Comparison of ENCODE assay signal across 16 mouse cellular contexts in the genomic region with DNA sequence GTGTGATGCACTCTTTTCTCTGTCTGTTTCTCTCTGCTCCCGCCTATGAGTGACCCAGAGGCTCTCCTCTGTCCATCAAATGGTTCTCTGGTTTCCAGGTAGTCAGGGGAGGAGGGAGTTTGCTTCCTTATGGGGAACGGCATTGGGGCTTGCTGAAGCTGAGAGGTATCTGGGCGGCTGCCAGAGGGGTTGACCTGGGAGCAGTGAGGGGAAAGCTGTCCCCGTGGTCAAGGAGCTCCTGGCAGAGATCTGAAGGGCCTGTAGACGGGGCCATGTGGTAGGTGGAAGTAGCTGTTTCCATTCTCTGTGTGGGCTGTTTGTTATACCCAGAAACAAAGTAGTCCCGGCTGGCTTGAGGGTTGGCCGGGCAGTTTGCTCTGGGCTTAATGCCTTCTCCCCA. TPM values are rescaled to one million over a fixed set of nuclear protein-coding genes. Genes with fewer than 3 reads are reported as not detected.
DNase-seq lines count a peak whose midpoint lies in the region; ATAC-seq and TF ChIP-seq lines count a peak whose summit lies in the region.
"Had no signal": no experiment of that assay in that cellular context is flagged by ENCODE, and none has a peak within 500 bp of the region (broad histone marks: within the 10 kb centered on the region; RNA-seq: fewer than 3 reads in every experiment).

No protein-coding gene starts in this region.

- TF ChIP-seq CTCF in heart, adult 2 months (IDR thresholded peaks at IDR 0.05): no peak
- no peak for TF ChIP-seq CTCF in heart, postnatal 0 days (IDR thresholded peaks at IDR 0.05; ENCODE audit: low read depth)

- TF ChIP-seq POLR2A in heart, adult 2 months (IDR thresholded peaks at IDR 0.05; ENCODE audit: insufficient read depth, low read depth, low read length): no peak

- H3K9me3 ChIP-seq in heart, postnatal 0 days (replicated peaks; ENCODE audit: control insufficient read depth, low read length): no peaks in the 10 kb centered on the region
- H3K9me3 ChIP-seq: forebrain, embryonic 12.5 days; liver, embryonic 12.5 days; midbrain, embryonic 13.5 days had no signal

- H3K27ac ChIP-seq in heart, adult 2 months: peak overlapping the region; percentile 38
- peak overlapping the region; percentile 17; the same call in 1 of the 2 replicates for H3K27ac ChIP-seq in brown adipose tissue, adult 24 weeks (replicated peaks; ENCODE audit: low read depth, low read length)
- H3K27ac ChIP-seq in heart, postnatal 0 days (ENCODE audit: low read depth): peak overlapping the region; percentile 65
- H3K27ac ChIP-seq: forebrain, embryonic 12.5 days; hindbrain, embryonic 14.5 days; kidney, postnatal 0 days; liver, embryonic 12.5 days; midbrain, embryonic 13.5 days had no signal

- H3K4me2 ChIP-seq in heart, postnatal 0 days (ENCODE audit: low read depth, low read length): peak overlapping the region; percentile 25
- H3K4me2 ChIP-seq: forebrain, embryonic 12.5 days; hindbrain, embryonic 14.5 days; liver, embryonic 12.5 days; midbrain, embryonic 13.5 days had no signal

- H3K4me3 ChIP-seq in heart, adult 2 months: peak overlapping the region; percentile 16; the same call in 1 of the 2 replicates
- H3K4me3 ChIP-seq in brown adipose tissue, adult 24 weeks (ENCODE audit: insufficient read depth, low read depth, low read length): no peak overlapping the region
- no peak overlapping the region for H3K4me3 ChIP-seq in heart, postnatal 0 days (ENCODE audit: low read depth, low read length)
- H3K4me3 ChIP-seq: forebrain, embryonic 12.5 days; left cerebral cortex, adult 2 months; liver, embryonic 12.5 days; midbrain, embryonic 13.5 days had no signal

- no peaks in the 10 kb centered on the region for H3K27me3 ChIP-seq in heart, adult 2 months (ENCODE audit: control insufficient read depth, insufficient read depth, low read length)
- H3K27me3 ChIP-seq in heart, postnatal 0 days (ENCODE audit: control insufficient read depth, insufficient read depth, low read length): no peaks in the 10 kb centered on the region

- no peak for TF ChIP-seq EP300 in heart, adult 2 months (IDR thresholded peaks at IDR 0.05; ENCODE audit: insufficient read depth, low read depth, low read length)
- TF ChIP-seq EP300 in heart, postnatal 0 days (IDR thresholded peaks at IDR 0.05; ENCODE audit: low read depth): no peak

- H3K4me1 ChIP-seq in heart, adult 2 months (ENCODE audit: control insufficient read depth, insufficient read depth, low read length): peaks cover 23% of the 10 kb centered on the region
- H3K4me1 ChIP-seq in brown adipose tissue, adult 24 weeks (ENCODE audit: control insufficient read depth, insufficient read depth, insufficient read length, low read length): peaks cover 23% of the 10 kb centered on the region
- H3K4me1 ChIP-seq in heart, postnatal 0 days (ENCODE audit: control insufficient read depth, insufficient read depth): peaks cover 58% of the 10 kb centered on the region
- H3K4me1 ChIP-seq: liver, embryonic 12.5 days had no signal

- WGBS in heart, adult 2 months: 33% methylated on average over 7 of the region's 7 CpGs
- 21% methylated on average over 7 of the region's 7 CpGs for WGBS in heart, postnatal 0 days

- 0 out of 2 replicates have a peak, but pooled peaks have one; percentile 21 for ATAC-seq in heart, postnatal 0 days (ENCODE audit: insufficient read depth, low read depth)
- ATAC-seq: intestine, postnatal 0 days; liver, embryonic 12.5 days; midbrain, embryonic 13.5 days had no signal

- H3K79me2 ChIP-seq in heart, adult 2 months (replicated peaks; ENCODE audit: control insufficient read depth, insufficient read depth, low read length): peaks cover 4% of the 10 kb centered on the region; the same call in 1 of the 2 replicates

- no peak for DNase-seq in heart, adult 2 months
- no peak for DNase-seq in heart, postnatal 25 days (ENCODE audit: low spot score)
- DNase-seq in heart, postnatal 0 days (ENCODE audit: low spot score): peak; percentile 45
- peak; percentile 80 for DNase-seq in lung, postnatal 10 days
- DNase-seq in embryo, embryonic 11 days: no peak
- no peak for DNase-seq in urinary bladder, postnatal 10 days (ENCODE audit: low spot score)
- DNase-seq in right cerebral cortex, postnatal 4 days: no peak
- DNase-seq: adrenal gland, postnatal 36 days had no signal

- H3K9ac ChIP-seq in heart, adult 2 months (ENCODE audit: low read depth, low read length): no peak overlapping the region
- no peak overlapping the region for H3K9ac ChIP-seq in heart, postnatal 0 days (replicated peaks; ENCODE audit: low read depth, low read length)
- H3K9ac ChIP-seq: forebrain, embryonic 12.5 days; hindbrain, embryonic 14.5 days; liver, embryonic 12.5 days; midbrain, embryonic 13.5 days had no signal

- intact Hi-C loops in heart, adult 2 months (cut with DNase I): no loop called here
- intact Hi-C loops in heart, postnatal 25 days (cut with DNase I): loop anchor here (10.0 kb wide), 1 partner anchor 72 kb away; no protein-coding TSS in a partner anchor

- H3K36me3 ChIP-seq in heart, adult 2 months (ENCODE audit: control insufficient read depth, insufficient read depth, low read length): peaks cover 12% of the 10 kb centered on the region
- H3K36me3 ChIP-seq in heart, postnatal 0 days (replicated peaks; ENCODE audit: control insufficient read depth, insufficient read depth, low read length): 0 out of 2 replicates have a peak, but pooled peaks cover 4% of the 10 kb centered on the region
- H3K36me3 ChIP-seq: forebrain, embryonic 12.5 days; liver, embryonic 12.5 days; midbrain, embryonic 13.5 days had no signal

RNA-seq across cellular contexts. Expression of a gene that starts 6.3 kb away (rescaled TPM):
- total RNA-seq in heart, adult 2 months (2021): 10 to 100 TPM; 38.2 to 41.2 TPM
- polyA plus RNA-seq in heart, adult 2 months (2012; rRNA removed): 14.1 and 20.1 TPM in 2 replicates
- total RNA-seq in heart, postnatal 25 days (2021): 10 to 100 TPM; 34.8 to 48.2 TPM
- polyA plus RNA-seq in brown adipose tissue, adult 24 weeks (2012; ENCODE audit: insufficient read depth, insufficient read length, missing spikeins): 7.5 and 9.7 TPM in 2 replicates
- total RNA-seq in heart, postnatal 0 days (2014; rRNA removed; ENCODE audit: low replicate concordance): 60.6 and 63.5 TPM in 2 replicates
- 15.0 and 15.7 TPM in 2 replicates for polyA plus RNA-seq in heart, postnatal 0 days (2015; fragmentation: Nextera tagmentation; extraction: Ambion mirVana)

RNA-seq across cellular contexts. Expression of a gene that starts 35.3 kb away (rescaled TPM):
- total RNA-seq in heart, adult 2 months (2021): 10 to 100 TPM in 1 of 2 experiments, 1 to 10 TPM in 1; 8.1 to 13.2 TPM
- polyA plus RNA-seq in heart, adult 2 months (2012; rRNA removed): 6.4 and 9.6 TPM in 2 replicates
- 10 to 100 TPM in 1 of 2 experiments, 1 to 10 TPM in 1; 9.2 to 11.0 TPM for total RNA-seq in heart, postnatal 25 days (2021)
- polyA plus RNA-seq in brown adipose tissue, adult 24 weeks (2012; ENCODE audit: insufficient read depth, insufficient read length, missing spikeins): 2.4 and 3.5 TPM in 2 replicates
- 12.4 and 26.6 TPM in 2 replicates for total RNA-seq in heart, postnatal 0 days (2014; rRNA removed; ENCODE audit: low replicate concordance)
- polyA plus RNA-seq in heart, postnatal 0 days (2015; fragmentation: Nextera tagmentation; extraction: Ambion mirVana): 12.6 and 14.5 TPM in 2 replicates

Comparison
In these comparisons a context has a peak if more than half of its experiments do, and no peak if none do; other contexts are left out.
1. DNase-seq: peak in heart, postnatal 0 days (single experiment) and lung, postnatal 10 days (single experiment); none in heart, adult 2 months (0 of 2), heart, postnatal 25 days (single experiment), embryo, embryonic 11 days (single experiment), urinary bladder, postnatal 10 days (single experiment) and right cerebral cortex, postnatal 4 days (single experiment).
2. Peak in every context shown above with its lines, with median percentiles within 50 percentile points of each other: H3K27ac ChIP-seq.